Mouse (Mus musculus) thymus, adult 2 months (tissue): ENCODE measurements at regions not wholly inside any gene's neighbourhood (a gene's known extent, or its start where the extent isn't known, plus 50 kb on each side); places are given as distances from the start of the nearest gene placed in this dataset.

Experiments used
- DNase-seq: peaks from one replicate; pipeline ENCODE4 v3.0.0; 2021
- H3K27ac ChIP-seq: fragments of 200-500 bp; 2 replicates; pipeline ENCODE4 v1.5.1; 2012; ENCODE audit warnings: low read length, control low read depth; ENCODE audit not compliant: control insufficient read depth, insufficient read depth
- H3K27me3 ChIP-seq: fragments of 200-500 bp; 2 replicates; pipeline ENCODE4 v1.6.1; 2012; ENCODE audit warnings: mild to moderate bottlenecking, low read length, moderate library complexity, mixed read lengths; ENCODE audit not compliant: control insufficient read depth, insufficient read depth
- H3K36me3 ChIP-seq: fragments of 200-500 bp; 2 replicates; pipeline ENCODE4 v1.6.1; 2012; ENCODE audit warnings: mild to moderate bottlenecking, low read length, moderate library complexity; ENCODE audit not compliant: control insufficient read depth, insufficient read depth
- H3K4me1 ChIP-seq: fragments of 200-500 bp; replicated peaks from 2 replicates; pipeline ENCODE4 v1.6.1; 2012; ENCODE audit warnings: low read length; ENCODE audit not compliant: control insufficient read depth, insufficient read depth
- H3K4me3 ChIP-seq: fragments of 200-500 bp; 2 replicates; pipeline ENCODE4 v1.5.1; 2012; ENCODE audit warnings: mild to moderate bottlenecking, low read length, control low read depth, moderate library complexity; ENCODE audit not compliant: control insufficient read depth, insufficient read depth
- CTCF ChIP-seq: fragments of 200-500 bp; IDR thresholded peaks from 2 replicates; pipeline ENCODE4 v1.5.1; 2012; ENCODE audit warnings: mild to moderate bottlenecking, control low read depth, low read length, moderate library complexity, borderline replicate concordance; ENCODE audit not compliant: control insufficient read depth, poor library complexity, insufficient read depth; ENCODE audit errors: extremely low read depth
- POLR2A ChIP-seq: fragments of 200-500 bp; IDR thresholded peaks from 2 replicates; pipeline ENCODE4 v1.6.1; 2012; ENCODE audit warnings: mild to moderate bottlenecking, low read length, control low read depth, moderate library complexity; ENCODE audit not compliant: control insufficient read depth, poor library complexity, insufficient read depth; ENCODE audit errors: extremely low read depth
- WGBS: fragments of 180-500 bp; shearing (Covaris S2); methylation state at CpG from one replicate; pipeline ENCODE4 v1.1.7; 2018; 5-methylcytosine and 5-hydroxymethylcytosine counted together

GRCm38 (mm10) chr10:99561166-99561818 lies 198.2 kb downstream of the Csl start:
- Histone ChIP-seq H3K27me3 (no peaks in the 10 kb centered on the region), H3K27ac (no peak overlapping the region), H3K4me1 (no peaks in the 10 kb centered on the region), H3K4me3 (no peak overlapping the region), H3K36me3 (no peaks in the 10 kb centered on the region)
- 84% methylated on average over 11 of the region's 11 CpGs for WGBS
- no peak for TF ChIP-seq CTCF
- no peak for TF ChIP-seq POLR2A
- DNase-seq, result no peak

- Histone ChIP-seq H3K4me1 (no peaks in the 10 kb centered on the region), H3K36me3 (no peaks in the 10 kb centered on the region), H3K4me3 (no peak overlapping the region), H3K27ac (no peak overlapping the region), H3K27me3 (no peaks in the 10 kb centered on the region)
- no peak for DNase-seq
- no peak for TF ChIP-seq CTCF
- no peak for TF ChIP-seq POLR2A
- 91% methylated on average over 4 of the region's 4 CpGs for WGBS
Observed at GRCm38 (mm10) chr10:99564605-99565004, 194.9 kb downstream of the Csl start.

- WGBS, result 91% methylated on average over 5 of the region's 5 CpGs
- H3K27me3 ChIP-seq, result no peaks in the 10 kb centered on the region
- no peaks in the 10 kb centered on the region for H3K36me3 ChIP-seq
- TF ChIP-seq CTCF (no peak), POLR2A (no peak)
- no peak overlapping the region for H3K4me3 ChIP-seq
- no peak overlapping the region for H3K27ac ChIP-seq
- DNase-seq, result no peak
- no peaks in the 10 kb centered on the region for H3K4me1 ChIP-seq
Observed at GRCm38 (mm10) chr10:99568424-99568823, 191.0 kb downstream of the Csl start.

- no peaks in the 10 kb centered on the region for H3K27me3 ChIP-seq
- H3K4me3 ChIP-seq, result no peak overlapping the region
- no peaks in the 10 kb centered on the region for H3K36me3 ChIP-seq
- 85% methylated on average over 2 of the region's 2 CpGs for WGBS
- TF ChIP-seq CTCF, result no peak
- TF ChIP-seq POLR2A, result no peak
- DNase-seq, result no peak
- no peak overlapping the region for H3K27ac ChIP-seq
- H3K4me1 ChIP-seq, result no peaks in the 10 kb centered on the region
Observed at GRCm38 (mm10) chr10:99570190-99570589, 189.3 kb downstream of the Csl start.

- Histone ChIP-seq H3K4me1 (no peaks in the 10 kb centered on the region), H3K27me3 (no peaks in the 10 kb centered on the region), H3K27ac (no peak overlapping the region), H3K36me3 (no peaks in the 10 kb centered on the region), H3K4me3 (no peak overlapping the region)
- WGBS, result 97% methylated on average over 14 of the region's 14 CpGs
- no peak for TF ChIP-seq POLR2A
- TF ChIP-seq CTCF, result no peak
- no peak for DNase-seq
Observed at GRCm38 (mm10) chr10:99573997-99574396, 185.5 kb downstream of the Csl start.

- H3K27me3 ChIP-seq, result no peaks in the 10 kb centered on the region
- H3K4me1 ChIP-seq, result no peaks in the 10 kb centered on the region
- H3K4me3 ChIP-seq, result no peak overlapping the region
- TF ChIP-seq POLR2A (no peak), CTCF (no peak)
- DNase-seq, result no peak
- H3K27ac ChIP-seq, result no peak overlapping the region; the same call in 1 of the 2 replicates
- 94% methylated on average over 7 of the region's 7 CpGs for WGBS
- H3K36me3 ChIP-seq, result no peaks in the 10 kb centered on the region
Observed at GRCm38 (mm10) chr10:99575294-99575693, 184.2 kb downstream of the Csl start.

GRCm38 (mm10) chr10:99576301-99576700 lies 183.2 kb downstream of the Csl start:
- TF ChIP-seq CTCF (no peak), POLR2A (no peak)
- H3K36me3 ChIP-seq, result no peaks in the 10 kb centered on the region
- no peaks in the 10 kb centered on the region for H3K27me3 ChIP-seq
- no peak overlapping the region for H3K27ac ChIP-seq
- 97% methylated on average over 5 of the region's 5 CpGs for WGBS
- H3K4me3 ChIP-seq, result no peak overlapping the region
- H3K4me1 ChIP-seq, result no peaks in the 10 kb centered on the region
- DNase-seq, result no peak
